22 mouse cellular contexts compared by ENCODE assay signal in the genomic region with DNA sequence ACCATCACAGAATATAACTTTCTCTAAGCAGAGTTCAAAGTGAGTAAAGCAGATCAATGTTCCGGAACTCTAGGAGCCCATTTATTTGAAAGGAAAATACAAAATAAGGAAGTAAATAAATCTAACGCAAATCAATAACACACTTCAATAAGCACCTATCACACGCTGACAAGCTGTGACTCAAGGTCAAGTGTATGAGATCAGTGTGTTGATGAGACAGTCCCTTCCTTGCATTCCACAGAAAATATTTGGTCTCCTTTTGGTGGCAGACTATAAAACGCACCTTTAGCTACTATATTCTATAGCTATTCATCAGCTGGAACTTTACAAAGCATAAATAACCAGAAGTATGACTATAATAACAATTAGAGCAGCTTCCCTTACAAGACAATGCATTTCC.
DNase-seq lines count a peak whose midpoint lies in the region; ATAC-seq and TF ChIP-seq lines count a peak whose summit lies in the region.
"Had no signal": no experiment of that assay in that cellular context is flagged by ENCODE, and none has a peak within 500 bp of the region (broad histone marks: within the 10 kb centered on the region; RNA-seq: fewer than 3 reads in every experiment).

No protein-coding gene starts in this region.

- no peaks in the 10 kb centered on the region for H3K4me1 ChIP-seq in hindbrain, embryonic 11.5 days (replicated peaks; ENCODE audit: control insufficient read depth, insufficient read depth, low read length)
- no peaks in the 10 kb centered on the region for H3K4me1 ChIP-seq in hindbrain, embryonic 16.5 days (ENCODE audit: control insufficient read depth, insufficient read depth, low read depth, low read length)
- H3K4me1 ChIP-seq in midbrain, embryonic 11.5 days (ENCODE audit: control insufficient read depth, insufficient read depth, low read length), result no peaks in the 10 kb centered on the region
- no peaks in the 10 kb centered on the region for H3K4me1 ChIP-seq in midbrain, embryonic 16.5 days (ENCODE audit: control insufficient read depth, insufficient read depth, low read length)
- no peaks in the 10 kb centered on the region for H3K4me1 ChIP-seq in neural tube, embryonic 11.5 days (ENCODE audit: control insufficient read depth, insufficient read depth, low read length)
- no peaks in the 10 kb centered on the region for H3K4me1 ChIP-seq in neural tube, embryonic 15.5 days
- H3K4me1 ChIP-seq in embryonic fibroblast, embryonic 13.5 days (ENCODE audit: control insufficient read depth, insufficient read depth, low read length), result peaks cover 2% of the 10 kb centered on the region; the same call in 1 of the 2 replicates

- H3K27ac ChIP-seq in hindbrain, embryonic 11.5 days (ENCODE audit: low read depth, low read length), result no peak overlapping the region
- H3K27ac ChIP-seq in hindbrain, embryonic 16.5 days (ENCODE audit: low read depth, low read length), result no peak overlapping the region
- no peak overlapping the region for H3K27ac ChIP-seq in midbrain, embryonic 11.5 days (ENCODE audit: low read depth, low read length)
- no peak overlapping the region for H3K27ac ChIP-seq in midbrain, embryonic 16.5 days (ENCODE audit: low read length)
- H3K27ac ChIP-seq in neural tube, embryonic 11.5 days (ENCODE audit: low read depth, low read length), result no peak overlapping the region
- H3K27ac ChIP-seq in neural tube, embryonic 15.5 days (replicated peaks), result no peak overlapping the region
- peak overlapping the region; percentile 65; the same call in 1 of the 2 replicates for H3K27ac ChIP-seq in embryonic fibroblast, embryonic 13.5 days (ENCODE audit: insufficient read depth, low read length)

- 67% methylated on average over 4 of the region's 4 CpGs for WGBS in hindbrain, embryonic 11.5 days
- WGBS in hindbrain, embryonic 16.5 days, result 62% methylated on average over 4 of the region's 4 CpGs
- 70% methylated on average over 4 of the region's 4 CpGs for WGBS in midbrain, embryonic 11.5 days
- 64% methylated on average over 4 of the region's 4 CpGs for WGBS in midbrain, embryonic 16.5 days
- 71% methylated on average over 4 of the region's 4 CpGs for WGBS in neural tube, embryonic 11.5 days
- WGBS in neural tube, embryonic 15.5 days, result 43% methylated on average over 4 of the region's 4 CpGs

- DNase-seq in hindbrain, embryonic 11.5 days (ENCODE audit: low spot score), result no peak
- no peak for DNase-seq in midbrain, embryonic 11.5 days (ENCODE audit: low spot score, missing footprints)
- DNase-seq in neural tube, embryonic 11.5 days (ENCODE audit: low spot score), result no peak
- no peak for DNase-seq in cerebellum, adult 9-10 months
- DNase-seq: adrenal gland, adult 2 months; adrenal gland, adult 8-10 months; adrenal gland, postnatal 10 days; adrenal gland, postnatal 14 days; adrenal gland, postnatal 25 days; adrenal gland, postnatal 36 days; B cell, adult 2 months; cerebellum, adult 11 months; cerebellum, adult 11-12 months had no signal

- H3K4me2 ChIP-seq in hindbrain, embryonic 11.5 days (replicated peaks; ENCODE audit: low read depth, low read length), result no peak overlapping the region
- H3K4me2 ChIP-seq in hindbrain, embryonic 16.5 days (ENCODE audit: low read length), result no peak overlapping the region
- no peak overlapping the region for H3K4me2 ChIP-seq in midbrain, embryonic 11.5 days
- no peak overlapping the region for H3K4me2 ChIP-seq in midbrain, embryonic 16.5 days (ENCODE audit: low read length)
- no peak overlapping the region for H3K4me2 ChIP-seq in neural tube, embryonic 11.5 days (ENCODE audit: low read depth)
- no peak overlapping the region for H3K4me2 ChIP-seq in neural tube, embryonic 15.5 days

- H3K9me3 ChIP-seq in hindbrain, embryonic 11.5 days (ENCODE audit: control insufficient read depth, low read length), result no peaks in the 10 kb centered on the region
- H3K9me3 ChIP-seq in hindbrain, embryonic 16.5 days (ENCODE audit: control insufficient read depth, low read length), result no peaks in the 10 kb centered on the region
- no peaks in the 10 kb centered on the region for H3K9me3 ChIP-seq in midbrain, embryonic 11.5 days (ENCODE audit: control insufficient read depth, low read length)
- no peaks in the 10 kb centered on the region for H3K9me3 ChIP-seq in midbrain, embryonic 16.5 days (replicated peaks; ENCODE audit: control insufficient read depth, low read length, poor library complexity, severe bottlenecking)
- no peaks in the 10 kb centered on the region for H3K9me3 ChIP-seq in neural tube, embryonic 11.5 days (ENCODE audit: control insufficient read depth, low read length)
- no peaks in the 10 kb centered on the region for H3K9me3 ChIP-seq in neural tube, embryonic 15.5 days (replicated peaks)

- ATAC-seq in hindbrain, embryonic 11.5 days (ENCODE audit: low FRiP score), result peak; percentile 55; the same call in 1 of the 2 replicates
- ATAC-seq in hindbrain, embryonic 16.5 days, result no peak
- peak; percentile 57 for ATAC-seq in midbrain, embryonic 11.5 days (ENCODE audit: low FRiP score)
- no peak for ATAC-seq in midbrain, embryonic 16.5 days
- ATAC-seq in neural tube, embryonic 11.5 days (ENCODE audit: insufficient read depth, low FRiP score, low TSS enrichment), result 0 out of 2 replicates have a peak, but pooled peaks have one; percentile 26
- no peak for ATAC-seq in neural tube, embryonic 15.5 days (ENCODE audit: low FRiP score)
- ATAC-seq: activated CD4-positive, CD25-positive, alpha-beta regulatory T cell, adult 4 months; CD4-positive, CD25-positive, alpha-beta regulatory T cell, adult 4 months; Patski had no signal

- H3K4me3 ChIP-seq in hindbrain, embryonic 11.5 days (ENCODE audit: low read depth, low read length), result no peak overlapping the region
- H3K4me3 ChIP-seq in hindbrain, embryonic 16.5 days (ENCODE audit: low read length), result no peak overlapping the region
- no peak overlapping the region for H3K4me3 ChIP-seq in midbrain, embryonic 11.5 days (ENCODE audit: low read depth, low read length)
- H3K4me3 ChIP-seq in midbrain, embryonic 16.5 days (ENCODE audit: low read depth, low read length), result no peak overlapping the region
- no peak overlapping the region for H3K4me3 ChIP-seq in neural tube, embryonic 11.5 days (ENCODE audit: low read depth, low read length)
- no peak overlapping the region for H3K4me3 ChIP-seq in neural tube, embryonic 15.5 days (replicated peaks)
- no peak overlapping the region for H3K4me3 ChIP-seq in embryonic fibroblast, embryonic 13.5 days (ENCODE audit: insufficient read depth, low read length)

- no peak overlapping the region for H3K9ac ChIP-seq in hindbrain, embryonic 11.5 days (ENCODE audit: low read depth, low read length)
- H3K9ac ChIP-seq in hindbrain, embryonic 16.5 days (ENCODE audit: low read depth, low read length), result no peak overlapping the region
- H3K9ac ChIP-seq in midbrain, embryonic 11.5 days (ENCODE audit: low read length), result no peak overlapping the region
- no peak overlapping the region for H3K9ac ChIP-seq in midbrain, embryonic 16.5 days (ENCODE audit: low read depth, low read length)
- no peak overlapping the region for H3K9ac ChIP-seq in neural tube, embryonic 11.5 days (ENCODE audit: low read length)
- no peak overlapping the region for H3K9ac ChIP-seq in neural tube, embryonic 15.5 days (replicated peaks)

- no peak for TF ChIP-seq CTCF in embryonic fibroblast, embryonic 13.5 days (IDR thresholded peaks at IDR 0.05; ENCODE audit: borderline replicate concordance, insufficient read depth, low read length)

- TF ChIP-seq POLR2A in embryonic fibroblast, embryonic 13.5 days (IDR thresholded peaks at IDR 0.05; ENCODE audit: low read depth, low read length), result no peak

- H3K27me3 ChIP-seq in hindbrain, embryonic 11.5 days (ENCODE audit: control insufficient read depth, insufficient read depth, low read length), result peaks cover 14% of the 10 kb centered on the region; the same call in 1 of the 2 replicates
- no peaks in the 10 kb centered on the region for H3K27me3 ChIP-seq in hindbrain, embryonic 16.5 days (replicated peaks; ENCODE audit: control insufficient read depth, insufficient read depth, low read length)
- H3K27me3 ChIP-seq in midbrain, embryonic 11.5 days (ENCODE audit: control insufficient read depth, insufficient read depth, low read length), result peaks cover 8% of the 10 kb centered on the region; the same call in 1 of the 2 replicates
- H3K27me3 ChIP-seq in midbrain, embryonic 16.5 days (ENCODE audit: control insufficient read depth, insufficient read depth, low read depth, low read length), result peaks cover 7% of the 10 kb centered on the region
- H3K27me3 ChIP-seq in neural tube, embryonic 11.5 days (ENCODE audit: control insufficient read depth, insufficient read depth, low read length), result peaks cover 3% of the 10 kb centered on the region; the same call in 1 of the 2 replicates
- H3K27me3 ChIP-seq in neural tube, embryonic 15.5 days (replicated peaks), result peaks cover 3% of the 10 kb centered on the region; the same call in 1 of the 2 replicates
- H3K27me3 ChIP-seq: CH12.LX, Patski had no signal

- H3K36me3 ChIP-seq in hindbrain, embryonic 11.5 days (ENCODE audit: control insufficient read depth, insufficient read depth, low read length), result no peaks in the 10 kb centered on the region
- no peaks in the 10 kb centered on the region for H3K36me3 ChIP-seq in hindbrain, embryonic 16.5 days (ENCODE audit: control insufficient read depth, insufficient read depth, low read length)
- no peaks in the 10 kb centered on the region for H3K36me3 ChIP-seq in midbrain, embryonic 11.5 days (ENCODE audit: control insufficient read depth, insufficient read depth, low read length)
- H3K36me3 ChIP-seq in midbrain, embryonic 16.5 days (ENCODE audit: control insufficient read depth, insufficient read depth, low read length), result no peaks in the 10 kb centered on the region
- no peaks in the 10 kb centered on the region for H3K36me3 ChIP-seq in neural tube, embryonic 11.5 days (ENCODE audit: control insufficient read depth, insufficient read depth, low read length)
- H3K36me3 ChIP-seq in neural tube, embryonic 15.5 days, result no peaks in the 10 kb centered on the region
- H3K36me3 ChIP-seq: G1E had no signal

Comparison
In these comparisons a context has a peak if more than half of its experiments do, and no peak if none do; other contexts are left out.
1. ATAC-seq: peak in hindbrain, embryonic 11.5 days (single experiment), midbrain, embryonic 11.5 days (single experiment) and neural tube, embryonic 11.5 days (single experiment); none in hindbrain, embryonic 16.5 days (single experiment), midbrain, embryonic 16.5 days (single experiment) and neural tube, embryonic 15.5 days (single experiment).